ENCODE assay signal across 8 mouse cellular contexts in the genomic region with DNA sequence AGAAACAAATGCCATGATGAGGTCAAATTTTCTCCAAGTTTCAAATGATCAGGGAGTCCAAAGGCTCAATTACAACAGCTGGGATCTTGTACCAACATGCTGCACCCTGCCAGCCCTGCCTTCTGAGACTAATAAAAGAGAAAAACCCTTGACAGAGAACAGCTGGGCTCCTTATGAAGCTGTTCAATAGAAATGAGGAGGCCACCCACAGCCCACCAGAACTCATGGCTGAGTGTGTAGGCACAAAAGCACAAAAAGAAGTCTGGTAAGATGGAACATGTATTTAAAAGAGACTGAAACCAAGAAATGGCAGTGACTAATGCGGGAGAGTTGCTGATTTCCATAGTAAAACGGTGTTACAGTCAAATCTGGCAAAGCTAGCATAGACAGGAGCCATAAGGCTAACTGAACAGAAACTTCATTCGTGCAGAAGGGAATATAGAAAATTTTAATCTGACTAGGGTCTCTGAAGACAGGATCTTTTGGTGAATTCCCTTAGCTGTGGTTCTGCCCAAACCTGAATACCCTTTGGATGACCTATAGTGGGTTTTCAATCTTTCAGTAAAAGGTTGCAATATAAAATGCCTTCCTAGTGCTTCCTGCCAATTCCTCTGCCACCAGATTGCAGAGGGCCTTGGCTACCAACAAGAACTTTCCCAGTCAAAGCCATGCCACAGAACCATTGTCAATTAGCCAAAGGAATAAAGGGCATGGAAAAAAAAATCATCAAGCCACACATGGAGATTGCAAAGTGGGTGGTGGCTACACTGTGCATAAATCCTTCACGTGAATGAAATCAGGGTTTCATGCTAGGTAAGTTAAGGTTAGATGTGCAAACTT.
DNase-seq lines count a peak whose midpoint lies in the region; ATAC-seq lines count a peak whose summit lies in the region.

No protein-coding gene starts in this region.

- H3K4me3 ChIP-seq in limb, embryonic 13.5 days, result 0 out of 2 replicates have a peak overlapping the region, but pooled peaks have one; percentile 5
- H3K4me3 ChIP-seq in neural tube, embryonic 15.5 days (replicated peaks), result no peak overlapping the region

- H3K4me2 ChIP-seq in limb, embryonic 13.5 days (replicated peaks), result peak overlapping the region; percentile 47
- peak overlapping the region; percentile 9; the same call in 1 of the 2 replicates for H3K4me2 ChIP-seq in neural tube, embryonic 15.5 days

- no peaks in the 10 kb centered on the region for H3K27me3 ChIP-seq in limb, embryonic 13.5 days
- H3K27me3 ChIP-seq in neural tube, embryonic 15.5 days (replicated peaks), result no peaks in the 10 kb centered on the region

- no peaks in the 10 kb centered on the region; the same call in 1 of the 2 replicates for H3K9me3 ChIP-seq in limb, embryonic 13.5 days
- no peaks in the 10 kb centered on the region for H3K9me3 ChIP-seq in neural tube, embryonic 15.5 days (replicated peaks)

- ATAC-seq in cerebellum, adult (ENCODE audit: insufficient number of reproducible peaks, low FRiP score, low TSS enrichment), result peak; percentile 74
- peak; percentile 62; the same call in 1 of the 2 replicates for ATAC-seq in limb, embryonic 13.5 days (ENCODE audit: low FRiP score, low read depth)
- ATAC-seq in neural tube, embryonic 15.5 days (ENCODE audit: low FRiP score), result peak; percentile 48
- no peak for ATAC-seq in CD4-positive, CD25-positive, alpha-beta regulatory T cell, adult 4 months

- H3K9ac ChIP-seq in limb, embryonic 13.5 days, result no peak overlapping the region
- no peak overlapping the region for H3K9ac ChIP-seq in neural tube, embryonic 15.5 days (replicated peaks)

- no peak for DNase-seq in cerebellum, adult 11 months
- DNase-seq in cerebellum, postnatal 36 days, result peak; percentile 39 to 55
- peak; percentile 18 for DNase-seq in gastrocnemius, postnatal 25 days
- DNase-seq in kidney, adult 9 months, result peak; percentile 67

- H3K27ac ChIP-seq in limb, embryonic 13.5 days, result peak overlapping the region; percentile 48; the same call in 1 of the 2 replicates
- H3K27ac ChIP-seq in neural tube, embryonic 15.5 days (replicated peaks), result peak overlapping the region; percentile 64

- H3K36me3 ChIP-seq in limb, embryonic 13.5 days, result no peaks in the 10 kb centered on the region
- no peaks in the 10 kb centered on the region for H3K36me3 ChIP-seq in neural tube, embryonic 15.5 days

- 15% methylated on average over 4 of the region's 4 CpGs for WGBS in limb, embryonic 13.5 days
- WGBS in neural tube, embryonic 15.5 days, result 28% methylated on average over 4 of the region's 4 CpGs

- H3K4me1 ChIP-seq in limb, embryonic 13.5 days, result peaks cover 52% of the 10 kb centered on the region
- H3K4me1 ChIP-seq in neural tube, embryonic 15.5 days, result peaks cover 37% of the 10 kb centered on the region
